Mouse (Mus musculus): ENCODE results near the gene Cnot8.
"Not testable (repeated sequence)": the region's sequence is repeated elsewhere in the genome, so short reads cannot be mapped to it uniquely, and the experiment has no call there.

The Cnot8 gene

DNA sequence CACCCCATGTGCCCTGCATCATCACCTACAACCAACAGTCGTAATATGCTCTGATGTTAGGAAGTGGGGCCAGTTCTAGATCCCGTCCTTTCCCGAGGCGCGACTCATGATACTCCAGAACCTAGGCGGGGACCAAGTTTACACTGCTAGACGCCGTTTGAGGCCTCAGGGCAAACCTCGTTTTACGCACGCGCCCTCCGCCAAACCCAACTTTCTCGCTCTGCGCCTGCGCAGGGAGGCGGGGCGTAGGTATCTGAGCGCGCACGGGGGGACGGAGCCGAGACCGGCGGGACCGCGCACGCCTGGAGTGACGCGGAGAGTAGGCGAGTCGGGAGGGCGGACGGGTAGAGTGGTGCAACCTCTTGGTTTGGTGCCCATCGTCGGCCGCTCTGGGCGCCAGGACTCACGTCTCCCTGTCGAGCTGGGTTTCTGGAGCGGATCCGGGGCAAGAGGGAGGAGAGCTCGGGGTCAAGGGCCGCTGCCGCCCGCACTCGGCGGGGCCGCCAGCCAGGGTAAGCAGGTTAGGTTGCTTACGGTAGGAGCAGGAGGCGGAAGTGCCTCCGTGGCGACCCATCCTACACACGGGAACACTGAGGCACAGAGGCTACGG, at the start of gene Cnot8:
TSS of gene Cnot8 (plus strand) at position 457 of the 610 bp plus-strand sequence.
- peak; percentile 98 for DNase-seq (ENCODE audit: low read depth, low spot score)

DNA sequence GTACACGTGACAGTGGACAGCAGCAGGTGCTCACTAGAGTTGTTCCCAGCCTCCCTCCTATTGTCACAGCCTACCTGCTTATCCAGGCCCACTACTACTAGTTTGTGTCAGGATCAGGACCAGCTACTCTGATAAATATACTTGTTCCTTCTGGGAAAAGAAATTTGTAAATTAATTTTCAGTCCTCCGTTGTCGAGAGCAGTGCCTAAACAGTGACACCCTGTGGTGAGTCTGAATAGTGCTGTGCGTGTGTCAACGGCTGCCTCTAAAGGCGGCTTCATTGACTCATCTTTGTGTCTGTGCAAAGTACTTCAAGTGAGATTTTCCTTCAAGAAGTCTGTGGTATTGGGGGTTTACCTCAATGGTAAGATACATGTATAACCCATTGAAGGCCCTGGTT, 46.5 kb upstream of the Cnot8 start:
- peak; percentile 60 for DNase-seq (ENCODE audit: low read depth, low spot score)

DNA sequence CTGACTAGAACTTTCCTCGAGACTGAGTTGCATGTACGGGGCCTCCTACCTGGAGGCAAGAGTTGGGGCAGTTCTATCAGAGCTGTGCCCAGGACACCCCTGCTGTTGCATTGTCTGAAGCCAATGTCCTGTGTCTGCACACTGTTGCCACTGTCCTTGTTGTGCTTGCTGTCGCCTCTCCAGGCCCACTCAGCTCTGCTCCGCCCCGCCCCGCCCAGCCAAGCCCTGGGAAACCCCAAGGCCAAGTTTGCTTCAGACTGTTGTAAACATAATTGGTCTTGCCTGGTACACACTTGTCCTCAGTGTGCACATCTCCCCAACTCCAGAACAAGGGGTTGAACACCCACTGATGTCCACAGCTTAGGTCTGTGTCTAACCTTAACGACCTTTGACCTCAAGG, 44.2 kb upstream of the Cnot8 start:
- DNase-seq (ENCODE audit: low read depth, low spot score), result not testable (repeated sequence)

DNA sequence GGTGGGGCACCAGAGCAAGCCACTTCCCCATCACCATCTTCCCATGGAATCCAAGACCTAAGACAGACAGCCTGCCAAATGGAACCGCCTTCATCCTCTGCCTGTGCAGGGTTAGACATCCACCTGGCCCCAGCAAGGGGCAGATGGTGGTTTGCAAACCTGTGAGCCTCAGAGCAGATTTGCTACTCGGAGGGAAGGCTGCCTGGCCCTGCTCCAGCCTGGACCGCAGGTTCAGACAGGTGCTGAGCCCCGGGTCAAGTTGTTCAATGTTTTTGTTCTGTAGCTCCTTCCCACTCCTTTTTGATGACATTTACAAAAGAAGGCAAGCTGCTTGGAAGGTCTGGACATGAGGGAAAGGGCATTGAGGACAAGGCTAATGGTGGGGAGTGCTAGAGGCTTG, 42.7 kb upstream of the Cnot8 start:
- DNase-seq (ENCODE audit: low read depth, low spot score), result not testable (repeated sequence)

- no peak for DNase-seq (ENCODE audit: low read depth, low spot score)
Observed at GRCm38 (mm10) chr11:58062586-58062985, 41.4 kb upstream of the Cnot8 start.

- DNase-seq (ENCODE audit: low read depth, low spot score), result no peak
Observed at GRCm38 (mm10) chr11:58065025-58065424, 38.9 kb upstream of the Cnot8 start.

GRCm38 (mm10) chr11:58072978-58073377, 31.0 kb upstream of the Cnot8 start:
- DNase-seq (ENCODE audit: low read depth, low spot score), result no peak

- no peak for DNase-seq (ENCODE audit: low read depth, low spot score)
Observed at GRCm38 (mm10) chr11:58077270-58077669, 26.7 kb upstream of the Cnot8 start.

DNA sequence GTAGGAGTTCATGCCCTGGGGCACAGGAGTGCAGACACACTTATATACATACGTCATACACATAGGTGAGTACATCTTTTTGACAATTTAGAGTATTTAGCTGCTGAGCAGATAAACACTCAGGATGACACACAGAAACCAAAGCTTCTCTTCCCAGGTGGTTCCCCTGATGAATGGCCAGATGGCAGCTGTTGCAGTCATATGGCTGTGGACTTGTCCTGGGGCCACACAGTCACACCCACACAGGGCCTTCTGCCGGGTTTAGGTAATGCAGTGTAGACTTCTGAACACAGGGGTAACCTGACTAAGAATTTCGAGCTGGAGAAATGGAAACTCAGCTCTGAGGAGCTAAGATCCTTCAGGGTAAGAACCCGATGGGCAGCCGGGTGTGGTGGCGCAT, 22.2 kb upstream of the Cnot8 start:
- DNase-seq (ENCODE audit: low read depth, low spot score), result no peak

DNA sequence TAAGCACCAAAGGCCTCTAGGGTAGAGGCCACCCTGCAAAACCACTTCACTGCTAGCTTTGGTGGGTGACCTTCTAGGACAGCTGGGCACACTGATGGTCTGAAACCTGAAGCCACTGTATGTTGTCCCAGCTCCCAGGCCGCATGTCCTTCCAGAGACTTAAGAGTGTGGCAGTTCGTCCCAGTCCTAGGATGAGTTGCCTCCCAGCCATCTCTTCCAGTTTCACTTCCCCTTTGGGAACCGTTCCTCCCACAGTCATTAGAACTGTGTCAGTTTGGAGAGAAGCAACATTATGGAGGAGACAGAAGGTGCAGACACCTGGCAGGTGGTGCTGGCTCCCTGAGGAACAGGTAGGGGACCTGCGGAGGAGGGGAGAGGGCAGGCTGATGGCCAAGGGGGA, 11.4 kb upstream of the Cnot8 start:
- DNase-seq (ENCODE audit: low read depth, low spot score), result no peak

- peak; percentile 53 for DNase-seq (ENCODE audit: low read depth, low spot score)
Observed at GRCm38 (mm10) chr11:58093021-58093528, 10.9 kb upstream of the Cnot8 start, which contains the start of gene Gm12248. TSS of gene Gm12248 (minus strand) at chr11:58093134.

GRCm38 (mm10) chr11:58094766-58095165, 9.2 kb upstream of the Cnot8 start:
- no peak for DNase-seq (ENCODE audit: low read depth, low spot score)

DNA sequence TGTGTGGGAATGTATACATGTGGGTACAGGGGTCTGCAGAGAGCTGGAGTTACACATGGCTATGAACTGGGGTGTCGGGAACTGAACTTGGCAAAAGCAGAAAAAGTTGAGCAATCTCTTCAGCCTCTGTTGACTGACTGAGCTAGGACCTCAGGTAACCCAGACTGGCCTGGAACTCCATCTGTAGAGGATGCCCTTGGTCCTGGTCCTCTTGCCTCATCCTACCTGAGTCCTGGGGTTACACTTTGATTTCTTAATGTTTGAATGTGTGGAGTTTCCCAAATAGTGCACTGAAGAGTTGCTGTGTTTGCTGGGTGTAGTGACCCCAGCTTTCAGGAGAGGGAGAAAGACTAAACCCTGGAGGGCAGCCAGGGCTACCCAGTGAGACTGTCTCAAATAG, 8.4 kb upstream of the Cnot8 start:
- DNase-seq (ENCODE audit: low read depth, low spot score), result no peak

GRCm38 (mm10) chr11:58096160-58096559, 7.8 kb upstream of the Cnot8 start:
- DNase-seq (ENCODE audit: low read depth, low spot score), result no peak

DNA sequence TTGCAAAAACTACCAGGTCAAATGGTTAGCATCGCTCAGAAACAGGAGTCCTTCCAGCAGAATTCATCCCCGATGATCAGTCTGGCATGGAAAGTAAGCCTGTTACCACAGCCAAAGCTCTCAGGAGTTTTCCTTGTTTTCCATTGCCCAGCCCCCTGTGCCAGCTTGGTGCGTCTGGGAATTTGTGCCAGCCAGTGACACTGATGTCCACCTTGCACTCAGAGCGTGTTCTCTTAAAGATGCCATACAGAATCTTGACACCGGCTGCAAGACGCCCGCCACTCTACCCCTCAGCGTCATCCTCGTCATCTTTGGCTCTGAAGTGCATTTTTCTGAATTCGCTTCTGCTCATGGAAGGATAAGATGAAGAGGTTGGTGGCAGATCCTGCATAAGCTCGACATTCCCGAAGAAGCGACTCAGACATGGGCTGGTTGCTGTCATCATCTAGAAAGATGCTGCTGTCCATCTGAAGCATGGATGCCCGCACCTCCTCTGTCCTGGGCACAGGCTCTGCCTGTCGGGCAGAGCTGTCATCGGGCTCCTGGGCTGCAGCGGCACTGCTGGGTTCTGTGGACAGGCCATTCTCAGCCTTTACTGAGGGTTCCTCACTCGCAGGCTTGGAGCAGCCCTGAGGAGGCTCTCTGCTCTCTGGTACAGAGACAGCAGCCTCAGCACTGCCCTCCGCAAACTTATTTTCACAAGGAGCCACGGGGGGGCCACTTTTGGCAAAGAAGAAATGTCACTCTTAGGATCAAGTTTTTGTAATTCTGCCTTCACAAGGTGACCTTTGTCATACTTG, 6.9 kb upstream of the Cnot8 start:
- no peak for DNase-seq (ENCODE audit: low read depth, low spot score)

- peak; percentile 45 for DNase-seq (ENCODE audit: low read depth, low spot score)
Observed at GRCm38 (mm10) chr11:58097621-58098365, 6.2 kb upstream of the Cnot8 start.

GRCm38 (mm10) chr11:58098366-58098720, 5.6 kb upstream of the Cnot8 start:
- peak; percentile 68 for DNase-seq (ENCODE audit: low read depth, low spot score)

DNA sequence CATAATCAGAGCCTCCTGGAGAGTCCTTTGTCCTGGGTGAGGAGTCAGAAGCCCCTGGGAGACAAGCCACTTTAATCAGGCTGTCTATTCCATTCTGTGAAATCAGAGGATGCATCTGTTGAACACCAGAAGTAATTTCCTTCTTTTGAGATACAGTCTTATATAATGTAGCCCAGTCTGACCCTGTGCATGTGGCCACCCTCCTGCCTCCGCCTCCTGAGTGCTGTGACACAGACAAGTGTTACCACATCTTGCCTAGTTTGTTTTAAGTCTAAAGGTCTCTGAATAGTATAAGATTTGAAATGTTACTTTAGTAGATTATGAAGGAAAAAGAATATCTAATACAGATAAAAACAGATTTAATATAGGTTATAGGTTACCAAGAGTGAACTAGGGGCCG, 3.9 kb upstream of the Cnot8 start:
- no peak for DNase-seq (ENCODE audit: low read depth, low spot score)

DNA sequence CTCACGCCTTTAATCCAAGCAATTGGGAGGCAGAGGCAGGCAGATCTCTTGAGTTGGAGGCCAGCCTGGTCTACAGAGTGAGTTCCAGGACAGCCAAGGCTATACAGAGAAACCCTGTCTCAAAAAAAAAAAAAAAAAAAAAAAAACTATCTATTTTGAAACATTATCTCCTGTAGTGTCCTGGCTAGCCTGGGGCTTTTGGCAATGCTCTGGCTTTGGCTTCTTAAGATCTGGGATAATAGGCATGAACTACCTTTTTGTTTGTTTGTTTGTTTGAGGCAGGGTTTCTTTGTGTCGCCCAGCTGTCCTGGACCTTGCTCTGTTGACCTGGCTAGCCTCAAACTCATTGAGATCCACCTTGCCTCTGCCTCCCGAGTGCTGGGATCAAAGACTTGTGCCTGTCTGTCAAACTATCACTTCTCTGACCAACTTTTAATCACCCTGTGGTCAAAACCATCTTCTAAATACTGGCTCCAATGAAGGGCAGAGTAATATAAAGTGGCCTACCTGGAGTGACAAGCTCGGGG, 2.7 kb upstream of the Cnot8 start:
- no peak for DNase-seq (ENCODE audit: low read depth, low spot score)

GRCm38 (mm10) chr11:58102146-58102545, 1.8 kb upstream of the Cnot8 start:
- DNase-seq (ENCODE audit: low read depth, low spot score), result no peak

DNA sequence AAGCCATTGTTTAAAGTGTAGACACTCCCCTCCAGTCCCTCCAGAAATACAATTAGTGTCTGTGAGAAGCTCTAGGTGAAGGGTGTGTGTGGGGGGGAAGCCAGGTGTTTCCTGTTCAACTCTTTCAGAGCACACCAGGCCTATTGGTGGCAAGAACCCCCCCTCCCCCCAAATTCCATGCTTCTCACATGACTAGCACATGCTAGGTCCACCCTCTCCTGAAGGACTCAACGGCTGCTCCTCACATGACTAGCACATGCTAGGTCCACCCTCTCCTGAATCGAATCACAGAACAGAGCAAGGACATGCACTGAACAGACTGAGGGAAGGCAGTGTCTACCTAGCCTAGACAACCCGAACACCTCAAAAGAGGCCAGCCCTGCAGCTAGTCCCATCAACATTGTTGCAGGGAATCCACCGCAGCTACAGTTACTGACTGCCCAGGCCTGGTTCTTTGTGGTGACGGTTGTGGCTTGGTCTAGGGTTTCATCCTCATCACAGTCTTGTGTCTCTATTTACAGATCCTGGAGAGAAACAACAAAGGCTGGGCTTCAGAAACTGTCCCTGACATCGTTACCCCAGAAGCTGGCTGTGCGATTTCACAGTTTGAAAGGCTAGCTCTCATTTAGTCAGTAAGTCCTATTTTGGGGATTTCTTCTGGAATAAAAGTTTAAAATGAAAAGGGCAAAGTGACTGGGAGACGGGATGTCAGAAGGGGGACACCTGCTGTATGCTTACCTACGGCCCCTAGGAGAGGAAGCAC, 1.2 kb upstream of the Cnot8 start:
- DNase-seq (ENCODE audit: low read depth, low spot score), result peak; percentile 77

DNA sequence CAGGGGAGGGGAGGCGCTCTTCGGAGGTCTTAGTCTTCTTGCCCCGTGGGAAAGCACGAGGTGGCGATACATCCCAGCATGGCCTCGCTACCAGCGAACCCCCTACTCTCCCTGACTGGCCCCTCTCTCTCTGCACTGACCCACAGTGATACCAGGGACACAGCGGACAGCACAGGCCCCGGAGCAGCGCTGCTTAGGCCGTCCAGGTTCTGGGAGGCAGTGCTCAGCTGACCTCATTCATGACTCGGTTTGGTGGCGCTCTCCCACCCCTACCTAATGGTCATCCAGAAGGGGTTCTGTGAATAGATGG, 654 bp upstream of the Cnot8 start:
- no peak for DNase-seq (ENCODE audit: low read depth, low spot score)

Data from R1 (cell line).